Mouse (Mus musculus) CD4-positive, CD25-positive, alpha-beta regulatory T cell, adult 9 weeks (primary cell): ENCODE data around the gene Atoh7. TPM values are rescaled to one million over a fixed set of nuclear protein-coding genes. Genes with fewer than 3 reads are reported as not detected.

Experiments
- polyA plus RNA-seq: library from polyadenylated mRNA; unstranded; fragments of 100-300 nt; shearing (Covaris generic); gene quantifications from one replicate; pipeline ENCODE4 v1.2.1, GENCODE M21; 2017

Gene Atoh7
- not detected for polyA plus RNA-seq

DNA sequence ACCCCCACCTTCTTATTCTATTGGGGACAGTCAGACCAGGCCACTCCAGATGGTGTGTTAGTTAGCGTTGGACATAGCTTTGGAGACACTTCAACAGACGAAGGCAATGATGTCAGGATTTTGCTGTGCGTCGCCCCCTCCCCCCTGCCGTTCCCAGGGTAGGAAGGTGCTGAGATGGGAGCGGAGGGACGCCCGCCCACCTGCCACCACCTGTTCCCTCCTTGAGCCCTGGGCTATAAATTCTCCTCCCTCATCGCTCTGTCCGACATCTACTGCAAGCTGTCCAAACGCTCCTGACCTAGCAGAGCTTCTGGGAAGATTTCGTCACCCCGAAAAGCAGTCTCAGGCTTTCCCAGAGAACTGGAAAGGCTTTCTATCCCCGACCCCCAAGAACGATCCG, at the start of gene Atoh7:
TSS of gene Atoh7 (plus strand) at position 131 of the 400 bp plus-strand sequence.

DNA sequence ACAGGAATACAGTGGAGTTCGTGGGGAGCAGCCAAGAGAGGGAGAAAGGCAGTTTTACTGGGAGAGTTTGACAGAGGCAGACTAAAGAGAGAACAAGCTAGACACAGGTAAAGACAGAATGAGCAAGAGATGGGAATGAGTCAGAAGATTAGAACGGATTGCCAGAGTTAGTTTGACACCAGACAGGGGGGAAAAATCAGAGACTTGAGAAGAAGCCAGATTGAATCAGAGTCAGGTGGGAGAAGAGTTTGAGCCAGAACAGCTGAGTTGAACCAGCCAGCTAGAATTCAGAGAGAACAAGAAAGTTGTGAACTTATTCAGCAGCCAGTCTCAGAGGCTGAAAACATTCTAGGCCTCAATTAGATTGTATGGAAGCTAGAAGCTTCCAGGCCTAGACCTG, 39.6 kb upstream of the Atoh7 start, which contains the start of gene Pbld1:
TSS of gene Pbld1 (plus strand) at position 301 of the 400 bp plus-strand sequence.

Other genes with a start within 250 kb of the Atoh7 start
- 16.0 TPM for gene Tet1, start 190.7 kb upstream of the Atoh7 start, polyA plus RNA-seq
- gene Slc25a16, start 179.0 kb upstream of the Atoh7 start, polyA plus RNA-seq: 2.9 TPM
- 2.1 TPM for gene Dna2, start 152.6 kb upstream of the Atoh7 start, polyA plus RNA-seq
- 45.4 TPM for gene Rufy2, start 119.4 kb upstream of the Atoh7 start, polyA plus RNA-seq
- gene Hnrnph3, start 75.4 kb upstream of the Atoh7 start, polyA plus RNA-seq: 74.6 TPM
- 1.0 TPM for gene Pbld2, start 75.3 kb upstream of the Atoh7 start, polyA plus RNA-seq
- gene Pbld1, start 39.5 kb upstream of the Atoh7 start, polyA plus RNA-seq: 0.41 TPM
- gene Mypn, start 104.3 kb downstream of the Atoh7 start, polyA plus RNA-seq: not detected
- gene Herc4, start 144.2 kb downstream of the Atoh7 start, polyA plus RNA-seq: 143 TPM